Mouse (Mus musculus) limb, embryonic 12.5 days (tissue): Measurements from ENCODE around the gene Rnf223. TPM values are rescaled to one million over a fixed set of nuclear protein-coding genes. Genes with fewer than 3 reads are reported as not detected.
A peak's percentile ranks its signal among the peaks of the same experiment; 100 is the strongest.

Source experiments
- ATAC-seq: fragments of 200-750 bp; cut with Nextera tagmentation; 2 replicates; pipeline ENCODE4 v1.8.0; 2017; ENCODE audit warnings: low read depth, moderate TSS enrichment; ENCODE audit not compliant: insufficient number of reproducible peaks, insufficient read depth, low FRiP score, low TSS enrichment
- H3K27ac ChIP-seq: fragments of 300-500 bp; sonication (generic); 2 replicates; pipeline ENCODE4 v1.5.1; 2016; ENCODE audit warnings: mild to moderate bottlenecking, moderate library complexity
- H3K27me3 ChIP-seq: fragments of 300-500 bp; sonication (generic); 2 replicates; pipeline ENCODE4 v1.6.1; 2016; ENCODE audit warnings: mild to moderate bottlenecking, moderate library complexity
- H3K36me3 ChIP-seq: fragments of 300-500 bp; sonication (generic); 2 replicates; pipeline ENCODE4 v1.6.1; 2016; ENCODE audit warnings: mild to moderate bottlenecking, moderate library complexity
- H3K4me1 ChIP-seq: fragments of 300-500 bp; sonication (generic); replicated peaks from 2 replicates; pipeline ENCODE4 v1.6.1; 2016
- H3K4me2 ChIP-seq: fragments of 300-500 bp; sonication (generic); 2 replicates; pipeline ENCODE4 v1.6.1; 2016; ENCODE audit warnings: mild to moderate bottlenecking, moderate library complexity
- H3K4me3 ChIP-seq: fragments of 300-500 bp; sonication (generic); replicated peaks from 2 replicates; pipeline ENCODE4 v1.5.1; 2016; ENCODE audit warnings: mild to moderate bottlenecking
- H3K9ac ChIP-seq: fragments of 300-500 bp; sonication (generic); replicated peaks from 2 replicates; pipeline ENCODE4 v1.6.1; 2016; ENCODE audit warnings: mild to moderate bottlenecking, moderate library complexity
- H3K9me3 ChIP-seq: fragments of 300-500 bp; sonication (generic); 2 replicates; pipeline ENCODE4 v1.6.1; 2016; ENCODE audit warnings: mild to moderate bottlenecking, moderate library complexity
- WGBS: fragments of 180-500 bp; shearing (Covaris S2); methylation state at CpG from one replicate; pipeline ENCODE4 v1.1.7; 2016; 5-methylcytosine and 5-hydroxymethylcytosine counted together
- polyA plus RNA-seq: library from polyadenylated mRNA; unstranded; fragments of >200 nt; fragmentation: Nextera tagmentation; extraction: Ambion mirVana; gene quantifications from 2 replicates; pipeline ENCODE4 v1.2.1, GENCODE M21; 2016

The Rnf223 gene
- polyA plus RNA-seq, 1 experiment from 2014 or later, result 0.63 TPM

- Histone ChIP-seq H3K27ac (no peak overlapping the region), H3K9me3 (no peaks in the 10 kb centered on the region), H3K9ac (no peak overlapping the region), H3K4me3 (no peak overlapping the region), H3K27me3 (no peaks in the 10 kb centered on the region), H3K4me2 (no peak overlapping the region), H3K4me1 (no peaks in the 10 kb centered on the region), H3K36me3 (no peaks in the 10 kb centered on the region)
- whole genome bisulfite sequencing, result 64% methylated on average over 6 of the region's 6 CpGs
- no peak for ATAC-seq
Observed at GRCm38 (mm10) chr4:156099427-156099826, 30.9 kb upstream of the Rnf223 start.

GRCm38 (mm10) chr4:156100501-156100900, 29.8 kb upstream of the Rnf223 start:
- WGBS, result 91% methylated on average over 5 of the region's 5 CpGs
- no peaks in the 10 kb centered on the region for H3K4me1 ChIP-seq
- no peaks in the 10 kb centered on the region for H3K27me3 ChIP-seq
- H3K9ac ChIP-seq, result no peak overlapping the region
- ATAC-seq, result no peak
- H3K4me2 ChIP-seq, result no peak overlapping the region
- no peak overlapping the region for H3K4me3 ChIP-seq
- no peaks in the 10 kb centered on the region for H3K36me3 ChIP-seq
- no peaks in the 10 kb centered on the region for H3K9me3 ChIP-seq
- no peak overlapping the region for H3K27ac ChIP-seq

DNA sequence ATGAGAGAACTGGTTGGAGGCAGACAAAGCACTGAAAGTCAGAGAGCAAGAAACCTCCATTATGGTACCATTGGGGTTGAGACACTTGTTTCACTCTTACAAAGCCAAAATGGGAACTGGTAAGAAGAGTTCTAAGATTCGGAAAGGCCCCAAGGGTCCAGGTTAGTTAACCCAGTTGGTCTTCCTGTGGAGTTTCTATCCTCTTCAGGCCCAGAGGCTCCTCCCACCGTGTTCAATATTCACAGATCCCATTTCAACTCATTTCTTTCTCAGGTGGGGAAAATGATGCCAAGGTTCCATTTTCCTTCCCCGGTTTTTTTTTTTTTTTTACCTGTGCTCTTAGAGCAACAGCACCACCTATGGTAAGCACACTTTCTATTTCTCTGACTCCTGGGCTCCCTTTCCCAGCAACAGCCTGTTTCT, 28.8 kb upstream of the Rnf223 start:
- ATAC-seq, result no peak
- WGBS, result 45% methylated on average over 3 of the region's 3 CpGs
- H3K4me1 ChIP-seq, result no peaks in the 10 kb centered on the region

DNA sequence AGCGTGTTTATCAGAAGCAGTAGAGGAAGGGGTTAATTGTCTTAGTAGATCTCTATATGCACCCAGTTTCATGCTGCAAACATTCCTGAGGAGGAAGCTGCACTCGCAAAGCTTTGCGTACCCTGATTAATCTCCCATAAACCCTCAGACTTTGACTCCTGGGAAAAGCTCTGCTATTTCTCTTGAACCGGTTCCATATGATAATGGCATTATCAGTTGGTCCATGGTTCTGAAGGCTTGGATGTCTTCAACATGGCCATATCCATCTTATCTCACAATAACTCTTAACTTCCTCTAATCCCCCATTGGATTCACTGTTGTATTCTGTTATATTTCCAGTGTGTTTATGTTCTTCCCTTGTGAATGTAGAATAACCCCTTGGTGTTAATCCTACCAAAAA, 27.0 kb upstream of the Rnf223 start:
- Histone ChIP-seq H3K27ac (no peak overlapping the region), H3K36me3 (no peaks in the 10 kb centered on the region), H3K27me3 (no peaks in the 10 kb centered on the region), H3K4me1 (no peaks in the 10 kb centered on the region), H3K4me2 (no peak overlapping the region), H3K9me3 (no peaks in the 10 kb centered on the region), H3K9ac (no peak overlapping the region), H3K4me3 (no peak overlapping the region)
- no peak for ATAC-seq
- 79% methylated on average over 4 of the region's 4 CpGs for WGBS

More for the DNA sequence above, 28.8 kb upstream of the Rnf223 start:
- H3K27ac ChIP-seq, result no peak overlapping the region
- H3K4me2 ChIP-seq, result no peak overlapping the region
- no peaks in the 10 kb centered on the region for H3K36me3 ChIP-seq
- no peak overlapping the region for H3K4me3 ChIP-seq
- no peak overlapping the region for H3K9ac ChIP-seq
- H3K9me3 ChIP-seq, result no peaks in the 10 kb centered on the region
- no peaks in the 10 kb centered on the region for H3K27me3 ChIP-seq

DNA sequence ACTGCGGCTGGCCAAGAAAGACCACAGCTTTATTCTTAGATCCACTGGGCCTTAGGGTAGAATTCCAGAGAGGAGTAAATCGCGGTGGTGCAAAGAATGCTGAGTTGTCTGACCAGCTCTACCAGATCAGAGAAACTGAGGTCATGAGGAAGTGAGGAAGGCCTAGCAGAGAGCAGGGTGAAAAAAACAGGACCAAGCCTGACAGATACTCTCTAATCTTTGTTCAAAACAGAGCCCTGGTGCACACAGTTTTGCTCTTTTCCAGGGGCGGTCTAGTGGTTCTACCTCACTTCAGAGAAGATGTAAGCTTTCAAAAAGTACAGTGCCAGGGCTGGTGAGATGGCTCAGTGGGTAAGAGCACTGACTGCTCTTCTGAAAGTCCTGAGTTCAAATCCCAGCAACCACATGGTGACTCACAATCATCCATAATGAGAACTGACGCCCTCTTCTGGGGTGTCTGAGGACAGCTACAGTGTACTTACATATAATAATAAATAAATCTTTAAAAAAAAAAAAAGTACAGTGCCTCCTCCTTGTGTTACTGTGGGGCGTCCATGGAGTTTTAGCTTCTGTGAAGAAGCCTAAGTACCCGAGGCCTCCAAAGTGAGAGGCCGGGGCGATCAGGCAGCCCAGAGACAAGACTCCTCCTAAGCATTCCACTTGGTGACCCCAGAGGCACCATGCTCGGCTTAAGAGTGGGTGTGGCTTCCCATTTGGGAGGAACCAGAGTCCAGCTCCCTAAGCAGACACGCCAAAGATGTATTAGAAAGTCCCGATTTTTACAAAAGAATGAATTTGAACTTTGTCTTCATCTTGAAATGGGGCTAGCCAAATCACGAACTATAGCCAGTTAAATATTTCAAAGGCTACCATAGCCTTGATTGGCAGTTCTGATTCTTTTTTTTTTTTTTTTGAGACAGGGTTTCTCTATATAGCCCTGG, 21.4 kb upstream of the Rnf223 start:
- H3K4me2 ChIP-seq, result peak overlapping the region; percentile 62
- H3K9me3 ChIP-seq, result no peaks in the 10 kb centered on the region
- ATAC-seq, result peak; percentile 18; the same call in 1 of the 2 replicates
- peak overlapping the region; percentile 75 for H3K4me3 ChIP-seq
- peak overlapping the region; percentile 64; the same call in 1 of the 2 replicates for H3K27ac ChIP-seq
- 0 out of 2 replicates have a peak, but pooled peaks cover 7% of the 10 kb centered on the region for H3K4me1 ChIP-seq
- H3K27me3 ChIP-seq, result no peaks in the 10 kb centered on the region
- H3K9ac ChIP-seq, result peak overlapping the region; percentile 91
- peaks cover 3% of the 10 kb centered on the region; the same call in 1 of the 2 replicates for H3K36me3 ChIP-seq
- WGBS, result 35% methylated on average over 13 of the region's 13 CpGs

DNA sequence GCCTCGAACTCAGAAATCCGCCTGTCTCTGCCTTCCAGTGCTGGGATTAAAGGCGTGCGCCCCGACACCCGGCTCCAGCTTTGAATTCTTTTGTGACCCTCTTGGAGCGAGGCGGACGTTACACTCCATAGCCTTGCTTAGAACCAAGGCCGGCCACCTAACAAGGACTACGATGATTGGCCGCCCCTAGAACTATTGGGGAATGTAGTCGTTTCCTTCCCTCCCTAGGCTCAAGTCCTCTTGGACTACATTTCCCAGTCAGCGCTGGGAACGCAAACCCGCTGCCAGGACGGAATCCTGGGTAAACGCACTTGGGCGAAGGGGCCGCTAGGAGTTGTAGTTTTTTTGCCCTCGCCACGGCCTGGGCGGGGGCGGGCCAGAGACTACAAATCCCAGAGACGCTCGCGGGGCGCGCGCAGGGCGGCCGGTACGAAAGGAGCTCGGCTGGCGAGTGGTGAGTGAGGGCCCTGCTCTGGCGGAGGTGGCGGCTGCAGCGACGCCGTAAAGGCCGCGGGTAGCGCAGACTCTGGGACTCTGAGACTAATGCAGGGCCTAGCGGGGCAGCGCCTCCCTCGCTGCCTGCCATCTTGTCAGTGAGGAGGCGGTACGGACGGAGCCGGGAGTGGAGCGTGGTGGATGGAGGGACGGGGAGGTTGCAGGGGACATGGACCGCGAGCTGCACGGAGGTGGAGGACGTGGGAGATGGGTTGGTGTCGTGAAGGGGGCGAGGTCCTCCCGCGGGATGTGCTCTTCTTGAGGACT, 20.6 kb upstream of the Rnf223 start, which contains the start of gene 9430015G10Rik:
TSS of gene 9430015G10Rik (plus strand) at position 413 of the 762 bp plus-strand sequence.
- H3K9ac ChIP-seq, result peak within 1 kb of the TSS; percentile 91
- peak within 1 kb of the TSS; percentile 63 for H3K4me2 ChIP-seq
- peak within 1 kb of the TSS; percentile 75 for H3K4me3 ChIP-seq
- peaks cover 8% of the 10 kb centered on the region for H3K36me3 ChIP-seq
- no peaks in the 10 kb centered on the region for H3K27me3 ChIP-seq
- peak within 1 kb of the TSS; percentile 91 for H3K27ac ChIP-seq
- WGBS, result 1% methylated on average over 59 of the region's 60 CpGs
- H3K4me1 ChIP-seq, result 0 out of 2 replicates have a peak, but pooled peaks cover 7% of the 10 kb centered on the region
- ATAC-seq, result peak; percentile 99
- no peaks in the 10 kb centered on the region for H3K9me3 ChIP-seq

DNA sequence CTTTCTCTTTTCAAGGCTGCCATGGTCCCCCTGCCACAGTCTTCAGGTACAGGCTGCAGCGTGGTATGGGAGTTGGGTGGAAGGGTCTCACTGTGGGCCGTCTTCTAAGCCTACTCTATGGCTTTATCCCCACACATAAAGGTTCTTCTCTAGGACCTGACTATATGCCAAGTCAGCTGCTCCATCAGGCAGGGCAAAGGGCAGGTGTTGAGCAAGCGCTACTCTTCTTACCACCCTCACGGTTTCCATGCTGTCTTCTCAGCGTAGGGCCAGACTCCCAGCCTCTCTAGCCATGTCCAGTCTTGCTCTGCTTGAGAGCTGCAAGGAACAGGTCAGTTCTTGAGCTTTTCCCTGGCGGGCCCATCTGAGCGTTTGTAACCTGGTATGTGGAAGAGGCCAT, 6.2 kb upstream of the Rnf223 start:
- no peak for ATAC-seq
- no peak overlapping the region for H3K9ac ChIP-seq
- H3K27me3 ChIP-seq, result no peaks in the 10 kb centered on the region
- H3K27ac ChIP-seq, result no peak overlapping the region
- H3K36me3 ChIP-seq, result peaks cover 87% of the 10 kb centered on the region
- no peak overlapping the region for H3K4me2 ChIP-seq
- H3K4me3 ChIP-seq, result no peak overlapping the region
- 95% methylated on average over 7 of the region's 7 CpGs for WGBS
- no peaks in the 10 kb centered on the region for H3K4me1 ChIP-seq
- no peaks in the 10 kb centered on the region for H3K9me3 ChIP-seq

- Histone ChIP-seq H3K4me3 (no peak overlapping the region), H3K4me2 (no peak overlapping the region), H3K27me3 (no peaks in the 10 kb centered on the region), H3K4me1 (no peaks in the 10 kb centered on the region), H3K9me3 (no peaks in the 10 kb centered on the region), H3K27ac (no peak overlapping the region), H3K9ac (no peak overlapping the region), H3K36me3 (peaks cover 74% of the 10 kb centered on the region)
- ATAC-seq, result no peak
- 93% methylated on average over 6 of the region's 6 CpGs for WGBS
Observed at GRCm38 (mm10) chr4:156125393-156125792, 4.9 kb upstream of the Rnf223 start.

GRCm38 (mm10) chr4:156126841-156127240, 3.5 kb upstream of the Rnf223 start:
- Histone ChIP-seq H3K27ac (no peak overlapping the region), H3K4me2 (no peak overlapping the region), H3K27me3 (no peaks in the 10 kb centered on the region), H3K4me3 (no peak overlapping the region), H3K4me1 (no peaks in the 10 kb centered on the region), H3K9ac (no peak overlapping the region), H3K36me3 (peaks cover 60% of the 10 kb centered on the region), H3K9me3 (no peaks in the 10 kb centered on the region)
- ATAC-seq, result no peak
- 89% methylated on average over 7 of the region's 7 CpGs for WGBS

GRCm38 (mm10) chr4:156128746-156129145, 1.6 kb upstream of the Rnf223 start:
- Histone ChIP-seq H3K9ac (no peak overlapping the region), H3K27me3 (no peaks in the 10 kb centered on the region), H3K27ac (no peak overlapping the region), H3K4me1 (no peaks in the 10 kb centered on the region), H3K4me2 (no peak overlapping the region), H3K9me3 (no peaks in the 10 kb centered on the region), H3K4me3 (no peak overlapping the region), H3K36me3 (peaks cover 41% of the 10 kb centered on the region)
- no peak for ATAC-seq
- WGBS, result 86% methylated on average over 5 of the region's 5 CpGs

GRCm38 (mm10) chr4:156130940-156131339, 627 bp downstream of the Rnf223 start:
- H3K4me2 ChIP-seq, result no peak overlapping the region
- ATAC-seq, result no peak
- 87% methylated on average over 10 of the region's 10 CpGs for WGBS

More at GRCm38 (mm10) chr4:156130940-156131339, 627 bp downstream of the Rnf223 start:
- Histone ChIP-seq H3K4me1 (no peaks in the 10 kb centered on the region), H3K9me3 (no peaks in the 10 kb centered on the region), H3K4me3 (no peak overlapping the region), H3K27ac (no peak overlapping the region), H3K27me3 (no peaks in the 10 kb centered on the region), H3K9ac (no peak overlapping the region), H3K36me3 (peaks cover 19% of the 10 kb centered on the region)
